Mouse (Mus musculus) G1E (cell line): Measurements from ENCODE around the gene Foxn3.

ENCODE experiments used
- CTCF ChIP-seq: IDR thresholded peaks from 2 replicates; pipeline ENCODE4 v1.5.1; 2012; ENCODE audit warnings: low read depth, low read length, inconsistent platforms, mixed read lengths
- GATA1 ChIP-seq: IDR thresholded peaks from 2 replicates; pipeline ENCODE4 v1.6.1; 2012; ENCODE audit warnings: borderline replicate concordance, low read length, inconsistent platforms, mixed read lengths
- GATA2 ChIP-seq: IDR thresholded peaks from 2 replicates; pipeline ENCODE4 v1.6.1; 2012; ENCODE audit warnings: low read depth, low read length, inconsistent platforms, borderline replicate concordance
- POLR2AphosphoS5 ChIP-seq: IDR thresholded peaks from 2 replicates; pipeline ENCODE4 v1.6.1; 2012; ENCODE audit warnings: low read depth, low read length, inconsistent platforms; ENCODE audit not compliant: insufficient replicate concordance
- TAL1 ChIP-seq: conservative IDR thresholded peaks from 2 replicates; pipeline ENCODE4 v1.6.1; 2012; ENCODE audit warnings: low read depth, low read length, inconsistent platforms, mixed read lengths

DNA sequence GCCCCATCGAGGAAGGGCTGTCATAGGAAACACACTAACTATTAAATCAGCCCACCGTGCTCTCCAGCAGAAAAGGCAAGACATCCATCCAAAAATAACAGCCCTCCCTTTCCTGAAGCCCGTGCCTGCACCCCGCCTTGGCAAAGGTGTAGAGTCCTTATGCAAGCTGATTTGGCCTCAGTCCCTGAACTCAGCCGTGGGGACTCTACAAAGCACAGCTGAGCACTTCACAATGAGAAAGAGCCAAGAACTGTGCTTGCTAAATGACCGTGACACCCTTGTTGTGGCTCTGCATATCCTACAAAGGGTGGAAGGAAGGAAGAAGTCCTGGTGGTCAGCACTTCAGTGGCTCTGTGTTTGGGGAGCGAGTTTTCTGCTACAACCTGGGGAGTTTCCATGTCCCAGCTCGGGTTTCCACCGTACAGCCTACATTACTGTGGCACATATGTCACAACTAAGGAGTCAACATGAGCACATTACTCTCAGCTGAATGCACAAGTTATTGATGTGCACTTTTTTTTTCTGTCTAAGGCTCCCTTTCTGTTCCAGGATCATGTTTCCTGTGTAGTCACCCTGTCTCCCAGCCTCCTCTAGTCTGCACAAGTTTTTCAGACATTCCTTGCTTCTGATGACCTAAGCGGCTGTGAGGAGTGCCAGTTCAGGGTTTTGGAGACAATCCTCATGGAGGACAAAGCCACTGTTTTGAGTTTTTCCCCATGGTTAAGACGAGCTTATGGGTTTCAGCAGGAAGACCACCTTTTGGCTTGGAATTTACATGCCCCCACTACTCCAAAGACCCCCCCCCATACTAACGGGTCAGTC lies 226.8 kb downstream of the Foxn3 start:
- TF ChIP-seq TAL1 (no peak), CTCF (no peak), GATA1 (no peak), POLR2AphosphoS5 (no peak), GATA2 (no peak)
